Mouse (Mus musculus): ENCODE data around the gene 2310009B15Rik.

2310009B15Rik gene

GRCm38 (mm10) chr1:138842756-138843155 lies 13.9 kb downstream of the 2310009B15Rik start:
- DNase-seq (ENCODE audit: low spot score in 2 of 2) = no peak

DNA sequence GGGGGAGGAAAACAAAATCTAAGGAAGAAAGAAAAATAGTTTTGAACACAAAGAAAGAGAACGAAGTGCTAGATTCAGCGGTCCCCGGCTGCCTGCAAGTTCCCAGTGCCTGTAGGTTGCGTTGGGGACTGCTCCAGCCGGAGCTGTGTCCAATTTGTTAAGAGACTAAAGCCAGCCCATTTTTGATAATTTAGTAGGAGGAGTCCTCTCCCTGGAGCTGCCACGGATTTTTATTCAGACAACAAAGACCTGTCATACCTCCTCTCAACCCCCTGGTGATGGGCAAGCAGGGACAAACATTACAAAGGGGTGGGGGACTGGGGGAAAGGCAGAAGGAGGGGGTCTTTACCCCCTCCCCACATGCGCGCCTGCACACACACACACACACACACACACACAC lies 14.3 kb downstream of the 2310009B15Rik start:
- no peak for DNase-seq (ENCODE audit: low spot score in 2 of 2)

DNA sequence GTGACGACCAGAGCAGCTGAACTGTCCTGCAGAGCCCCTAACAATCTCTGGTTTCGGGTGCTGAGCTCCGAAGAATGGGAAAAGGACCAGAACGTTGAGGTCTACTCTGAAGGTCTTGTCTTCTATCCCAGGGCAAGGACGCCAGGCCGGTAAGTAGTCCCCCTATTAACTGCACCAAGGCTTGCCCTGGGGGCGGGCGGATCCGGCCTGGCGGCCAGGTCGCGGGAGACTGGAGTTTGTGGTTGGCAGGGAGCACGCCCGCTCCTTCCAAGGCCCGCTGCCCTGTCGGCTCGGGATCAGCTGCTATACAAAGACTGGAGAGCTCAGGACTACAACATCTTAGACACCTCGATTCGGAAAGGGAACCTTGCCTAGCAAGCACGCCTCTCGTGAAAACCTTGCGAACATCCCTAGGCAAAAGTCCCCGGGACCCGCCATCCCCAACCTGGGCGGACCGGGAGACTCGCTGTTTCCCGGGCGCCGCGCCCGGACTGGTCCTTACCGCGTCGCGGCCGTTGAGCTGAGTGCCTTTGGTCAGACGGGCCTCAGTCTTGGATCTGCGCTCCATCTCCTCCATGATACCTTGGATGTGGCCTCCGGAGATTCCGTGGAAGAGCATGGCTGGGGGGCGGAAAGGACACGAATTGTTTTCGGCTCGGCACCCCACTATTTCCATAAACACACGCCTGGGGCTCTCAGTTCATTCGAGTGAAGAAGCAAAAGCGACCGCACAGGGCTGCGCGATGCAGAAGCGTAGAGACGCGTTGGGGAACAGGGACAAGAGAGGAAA lies 15.2 kb downstream of the 2310009B15Rik start:
- peak; percentile 26 to 41 for DNase-seq (ENCODE audit: low spot score in 2 of 2)

DNA sequence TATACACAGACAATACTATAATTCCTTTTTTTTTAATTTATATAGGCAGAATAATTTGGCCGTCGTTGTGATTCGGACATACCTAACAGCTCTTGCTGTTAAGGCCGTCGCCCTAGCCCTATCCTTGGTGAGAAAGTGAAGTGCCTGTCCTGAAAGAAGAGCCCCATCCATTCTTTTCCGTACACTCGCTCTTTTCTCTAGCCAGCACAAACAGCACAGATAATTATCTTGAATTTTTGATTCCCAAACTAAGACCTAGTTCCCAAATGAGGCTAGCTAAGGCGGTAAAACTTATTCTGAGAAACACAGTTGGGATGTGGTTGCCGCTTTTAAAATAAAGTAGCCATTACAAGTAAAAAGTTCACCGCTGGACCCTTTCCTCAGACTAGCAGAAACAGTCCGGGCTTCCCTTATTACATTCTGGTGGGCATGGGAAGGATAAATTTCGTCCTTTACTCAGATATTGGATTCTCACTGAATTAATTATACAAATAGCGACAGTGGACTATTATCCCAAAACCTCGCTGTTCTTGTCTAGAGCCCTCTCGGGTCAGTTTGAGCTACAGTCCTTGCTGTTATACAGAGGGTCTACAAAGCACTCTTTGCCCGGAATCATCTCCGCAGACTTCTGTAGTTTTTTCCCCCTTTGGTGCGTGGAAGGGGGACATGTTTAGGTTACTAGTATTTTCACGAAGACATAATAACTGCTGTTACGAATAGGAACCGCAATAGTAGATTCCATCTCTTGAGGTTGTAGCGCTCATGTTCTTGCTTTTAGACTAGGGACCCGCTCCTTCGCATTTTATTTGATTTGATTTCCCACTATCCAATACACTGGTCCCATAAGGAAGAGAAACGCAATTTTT lies 16.0 kb downstream of the 2310009B15Rik start:
- DNase-seq (ENCODE audit: low spot score in 2 of 2) = no peak

DNA sequence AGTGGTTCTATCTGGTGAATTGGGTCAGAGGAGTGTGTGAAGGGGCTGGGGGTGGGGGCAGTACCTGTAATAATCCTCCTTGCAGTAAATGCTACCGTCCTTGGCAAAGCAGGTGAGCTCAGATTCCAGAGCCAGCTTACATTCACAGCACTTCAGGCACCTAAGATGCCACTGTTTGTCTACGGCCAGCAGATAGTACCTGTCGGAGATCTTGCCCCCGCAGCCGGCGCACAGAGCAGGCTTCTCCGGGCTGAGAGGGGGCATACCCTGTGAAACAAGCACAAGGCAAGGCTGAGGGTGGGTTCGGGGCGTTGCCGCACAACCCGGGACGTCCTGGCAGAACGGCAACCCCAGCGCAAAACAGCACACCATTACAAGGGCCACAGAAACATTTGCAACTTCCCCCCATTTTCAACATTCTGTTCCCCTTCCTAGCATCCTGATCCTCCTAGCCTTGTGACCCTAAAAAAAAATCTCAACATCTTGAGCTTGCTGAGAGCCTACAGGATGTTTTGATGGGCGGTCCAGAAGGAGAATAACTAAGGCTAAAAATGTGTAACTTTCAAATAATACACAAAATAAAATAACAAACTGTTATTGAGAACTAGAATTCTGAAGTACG lies 16.7 kb downstream of the 2310009B15Rik start:
- no peak for DNase-seq (ENCODE audit: low spot score in 2 of 2)

GRCm38 (mm10) chr1:138839291-138839690 lies 17.4 kb downstream of the 2310009B15Rik start:
- DNase-seq (ENCODE audit: low spot score in 2 of 2) = no peak

- DNase-seq (ENCODE audit: low spot score in 2 of 2) = no peak
Measured at GRCm38 (mm10) chr1:138837786-138838743, 18.6 kb downstream of the 2310009B15Rik start.

- peak in 1 of 2 experiments; percentile 41 for DNase-seq (ENCODE audit: low spot score in 2 of 2)
Measured at GRCm38 (mm10) chr1:138835355-138835900, 21.2 kb downstream of the 2310009B15Rik start.

DNA sequence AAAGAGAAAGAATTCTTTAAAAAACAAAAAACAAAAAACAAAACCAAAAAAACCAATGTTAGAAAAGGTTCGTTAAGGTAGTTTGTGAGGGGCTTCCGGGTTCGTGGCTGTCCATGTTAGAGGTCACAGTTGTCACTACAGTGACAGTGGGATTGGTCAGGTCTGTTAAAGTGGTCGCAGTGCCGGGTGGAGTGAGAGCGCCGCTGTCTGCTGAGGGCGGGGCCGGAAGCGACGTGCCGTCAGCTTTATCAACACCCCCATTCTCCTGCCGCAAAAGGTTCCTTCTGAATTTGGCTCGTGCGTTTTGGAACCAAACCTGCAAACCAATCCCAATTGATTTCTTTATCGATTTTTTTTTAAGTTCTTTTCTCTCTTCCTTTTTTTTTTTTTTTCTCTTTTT lies 25.3 kb downstream of the 2310009B15Rik start:
- no peak for DNase-seq (ENCODE audit: low spot score in 2 of 2)

DNA sequence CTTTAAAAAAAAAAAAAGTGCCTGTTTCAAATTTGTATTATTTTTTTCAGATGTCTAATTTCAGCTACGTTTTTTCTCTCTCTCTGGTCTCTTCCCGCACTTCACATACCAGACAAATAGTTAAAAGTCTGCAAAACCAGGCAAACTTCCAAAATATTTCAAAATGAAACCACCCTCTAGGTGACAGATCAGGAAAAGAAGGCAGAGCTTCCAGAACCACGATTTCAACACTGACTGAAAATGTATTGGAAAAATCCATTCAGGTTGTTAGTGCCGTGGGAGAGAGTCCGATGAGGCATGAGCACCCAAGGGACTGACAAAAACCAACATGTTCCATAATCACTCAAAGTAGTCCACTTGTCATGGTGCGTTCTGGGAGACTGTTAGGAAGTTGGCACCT lies 29.8 kb downstream of the 2310009B15Rik start:
- no peak for DNase-seq (ENCODE audit: low spot score in 2 of 2)

DNA sequence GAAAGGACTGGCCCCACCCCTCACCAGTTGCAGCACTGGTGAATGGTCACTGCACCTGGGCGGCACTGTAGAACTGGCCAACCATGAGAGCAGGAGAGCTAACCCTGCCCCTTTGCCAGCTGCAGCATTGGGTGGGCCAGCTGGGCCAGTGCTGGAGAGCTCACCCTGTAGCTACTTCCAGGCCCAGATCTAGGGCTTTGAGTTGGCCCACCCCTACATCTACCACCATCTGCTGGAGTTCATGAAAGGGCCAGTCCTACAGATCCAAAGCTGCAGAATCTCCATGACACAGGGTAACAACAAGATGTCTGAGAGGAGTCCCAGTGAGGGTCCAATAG lies 33.7 kb downstream of the 2310009B15Rik start:
- DNase-seq (ENCODE audit: low spot score in 2 of 2) = no peak

GRCm38 (mm10) chr1:138822255-138822984 lies 34.2 kb downstream of the 2310009B15Rik start:
- DNase-seq (ENCODE audit: low spot score in 2 of 2) = no peak
